Mouse (Mus musculus): Measurements from ENCODE around the gene Eef2kmt. TPM values are rescaled to one million over a fixed set of nuclear protein-coding genes. Genes with fewer than 3 reads are reported as not detected.

The Eef2kmt gene
- polyA plus RNA-seq, 1 experiment from 2014 or later: 30.4 TPM

Other genes starting within 250 kb of the Eef2kmt start
- gene Smim22, start 248.7 kb downstream of the Eef2kmt start, polyA plus RNA-seq (2015; fragmentation: Nextera tagmentation; extraction: Ambion mirVana): 99.2 and 112 TPM in 2 replicates
- 46.2 and 51.7 TPM in 2 replicates for gene Rogdi, start 242.4 kb downstream of the Eef2kmt start, polyA plus RNA-seq (2015; fragmentation: Nextera tagmentation; extraction: Ambion mirVana)
- gene Glyr1, start 206.1 kb downstream of the Eef2kmt start, polyA plus RNA-seq (2015; fragmentation: Nextera tagmentation; extraction: Ambion mirVana): 129 and 136 TPM in 2 replicates
- 15.4 and 17.0 TPM in 2 replicates for gene Ubn1, start 205.9 kb downstream of the Eef2kmt start, polyA plus RNA-seq (2015; fragmentation: Nextera tagmentation; extraction: Ambion mirVana)
- 4.4 and 4.7 TPM in 2 replicates for gene Ppl, start 123.6 kb downstream of the Eef2kmt start, polyA plus RNA-seq (2015; fragmentation: Nextera tagmentation; extraction: Ambion mirVana)
- 0.03 TPM in 1 of 2 replicates, not detected in the other for gene Sec14l5, start 108.9 kb downstream of the Eef2kmt start, polyA plus RNA-seq (2015; fragmentation: Nextera tagmentation; extraction: Ambion mirVana)
- 27.6 and 29.9 TPM in 2 replicates for gene Nagpa, start 52.0 kb downstream of the Eef2kmt start, polyA plus RNA-seq (2015; fragmentation: Nextera tagmentation; extraction: Ambion mirVana)
- gene AU021092, start 33.7 kb downstream of the Eef2kmt start, polyA plus RNA-seq (2015; fragmentation: Nextera tagmentation; extraction: Ambion mirVana): 4.1 and 4.9 TPM in 2 replicates
- 29.1 and 37.5 TPM in 2 replicates for gene Alg1, start 22.4 kb downstream of the Eef2kmt start, polyA plus RNA-seq (2015; fragmentation: Nextera tagmentation; extraction: Ambion mirVana)

Data from intestine, embryonic 15.5 days (tissue).